8 mouse cellular contexts compared by ENCODE assay signal in the genomic region with DNA sequence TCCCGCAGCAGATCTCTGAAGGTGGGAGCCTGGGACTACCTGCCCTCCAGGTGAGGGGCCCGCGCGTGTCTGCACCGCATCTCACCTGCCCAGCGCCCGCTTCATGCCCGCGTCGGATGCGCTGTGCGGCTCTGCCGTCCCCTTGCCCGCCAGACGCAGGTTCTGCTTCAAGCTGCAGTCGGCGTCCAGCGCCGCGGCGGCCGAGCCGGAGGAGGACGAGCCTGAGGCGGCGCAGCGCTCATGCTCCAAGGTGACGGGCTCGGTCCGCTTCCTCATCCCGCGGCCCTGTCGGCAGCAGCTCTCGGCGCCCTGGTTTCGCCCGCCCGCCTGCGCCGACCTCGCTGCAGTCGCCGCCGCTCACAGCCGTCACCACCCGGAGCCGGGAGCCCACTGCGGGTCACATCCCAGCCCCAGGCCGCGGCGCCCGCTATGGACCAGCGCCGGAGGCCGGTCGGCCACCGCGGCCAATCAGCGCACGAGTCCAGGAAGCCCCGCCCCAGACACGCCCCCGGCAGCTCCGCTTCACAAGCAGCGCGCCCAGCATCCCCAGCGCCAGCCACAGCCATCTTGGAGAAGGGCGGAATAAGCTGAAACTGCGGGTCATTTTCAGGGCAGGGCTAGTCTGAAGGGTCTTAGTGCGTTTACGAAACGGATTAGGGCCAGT. TPM values are rescaled to one million over a fixed set of nuclear protein-coding genes. Genes with fewer than 3 reads are reported as not detected.
DNase-seq lines count a peak whose midpoint lies in the region; ATAC-seq and TF ChIP-seq lines count a peak whose summit lies in the region.

A gene (minus strand): TSS at position 470 of the 664 bp plus-strand sequence.

- peak; percentile 89 for TF ChIP-seq POLR2A in heart, adult 2 months (IDR thresholded peaks at IDR 0.05; ENCODE audit: insufficient read depth, low read depth, low read length)

- H3K4me1 ChIP-seq in embryonic facial prominence, embryonic 13.5 days = peaks cover 18% of the 10 kb centered on the region
- peaks cover 3% of the 10 kb centered on the region for H3K4me1 ChIP-seq in heart, adult 2 months (ENCODE audit: control insufficient read depth, insufficient read depth, low read length)
- H3K4me1 ChIP-seq in limb, embryonic 13.5 days = peaks cover 20% of the 10 kb centered on the region
- H3K4me1 ChIP-seq in midbrain, embryonic 16.5 days (ENCODE audit: control insufficient read depth, insufficient read depth, low read length) = peaks cover 23% of the 10 kb centered on the region

- H3K79me2 ChIP-seq in heart, adult 2 months (replicated peaks; ENCODE audit: control insufficient read depth, insufficient read depth, low read length) = no peaks in the 10 kb centered on the region

- under 1% methylated on average over 72 of the region's 72 CpGs for WGBS in embryonic facial prominence, embryonic 13.5 days
- under 1% methylated on average over 72 of the region's 72 CpGs for WGBS in heart, adult 2 months
- under 1% methylated on average over 72 of the region's 72 CpGs for WGBS in limb, embryonic 13.5 days
- WGBS in midbrain, embryonic 16.5 days = under 1% methylated on average over 72 of the region's 72 CpGs

- no peaks in the 10 kb centered on the region for H3K27me3 ChIP-seq in embryonic facial prominence, embryonic 13.5 days
- H3K27me3 ChIP-seq in heart, adult 2 months (ENCODE audit: control insufficient read depth, insufficient read depth, low read length) = no peaks in the 10 kb centered on the region
- no peaks in the 10 kb centered on the region for H3K27me3 ChIP-seq in limb, embryonic 13.5 days
- H3K27me3 ChIP-seq in midbrain, embryonic 16.5 days (ENCODE audit: control insufficient read depth, insufficient read depth, low read depth, low read length) = no peaks in the 10 kb centered on the region

- TF ChIP-seq CTCF in heart, adult 2 months (IDR thresholded peaks at IDR 0.05) = no peak

- peak; percentile 63; the same call in 1 of the 2 replicates for TF ChIP-seq EP300 in heart, adult 2 months (IDR thresholded peaks at IDR 0.05; ENCODE audit: insufficient read depth, low read depth, low read length)

- peak; percentile 96 for ATAC-seq in embryonic facial prominence, embryonic 13.5 days (ENCODE audit: insufficient number of reproducible peaks, insufficient read depth, low FRiP score, low TSS enrichment, low read depth)
- ATAC-seq in limb, embryonic 13.5 days (ENCODE audit: low FRiP score, low read depth) = peak; percentile 98
- peak; percentile 99 for ATAC-seq in midbrain, embryonic 16.5 days

- no peaks in the 10 kb centered on the region for H3K9me3 ChIP-seq in embryonic facial prominence, embryonic 13.5 days
- H3K9me3 ChIP-seq in limb, embryonic 13.5 days = no peaks in the 10 kb centered on the region
- no peaks in the 10 kb centered on the region for H3K9me3 ChIP-seq in midbrain, embryonic 16.5 days (replicated peaks; ENCODE audit: control insufficient read depth, low read length, poor library complexity, severe bottlenecking)

- peaks cover 6% of the 10 kb centered on the region; the same call in 1 of the 2 replicates for H3K36me3 ChIP-seq in embryonic facial prominence, embryonic 13.5 days
- H3K36me3 ChIP-seq in heart, adult 2 months (ENCODE audit: control insufficient read depth, insufficient read depth, low read length) = no peaks in the 10 kb centered on the region; the same call in none of the 2 replicates
- peaks cover 7% of the 10 kb centered on the region for H3K36me3 ChIP-seq in limb, embryonic 13.5 days
- 0 out of 2 replicates have a peak, but pooled peaks cover 2% of the 10 kb centered on the region for H3K36me3 ChIP-seq in midbrain, embryonic 16.5 days (ENCODE audit: control insufficient read depth, insufficient read depth, low read length)

- peak; percentile 98 for DNase-seq in 3134 (ENCODE audit: extremely low read depth, insufficient read length, low spot score)
- DNase-seq in adrenal gland, postnatal 36 days = peak; percentile 100
- peak; percentile 99 for DNase-seq in heart, adult 2 months
- DNase-seq in kidney, adult 8-10 months = peak; percentile 97 to 98
- peak; percentile 99 to 100 for DNase-seq in spleen, postnatal 10 days (ENCODE audit: low spot score in 2 of 2)

- peak within 1 kb of the TSS; percentile 91 for H3K9ac ChIP-seq in embryonic facial prominence, embryonic 13.5 days
- peak within 1 kb of the TSS; percentile 96 for H3K9ac ChIP-seq in heart, adult 2 months (ENCODE audit: low read depth, low read length)
- H3K9ac ChIP-seq in limb, embryonic 13.5 days = peak within 1 kb of the TSS; percentile 94
- peak within 1 kb of the TSS; percentile 96 for H3K9ac ChIP-seq in midbrain, embryonic 16.5 days (ENCODE audit: low read depth, low read length)

- intact Hi-C loops in heart, adult 2 months (cut with DNase I) = loop anchor here (2.0 to 10.0 kb wide), 4 partner anchors 72 to 770 kb away; a partner anchor contains a TSS

- peak within 1 kb of the TSS; percentile 87 for H3K4me2 ChIP-seq in embryonic facial prominence, embryonic 13.5 days
- peak within 1 kb of the TSS; percentile 91 for H3K4me2 ChIP-seq in limb, embryonic 13.5 days (replicated peaks)
- H3K4me2 ChIP-seq in midbrain, embryonic 16.5 days (ENCODE audit: low read length) = peak within 1 kb of the TSS; percentile 92

- peak within 1 kb of the TSS; percentile 87 for H3K27ac ChIP-seq in embryonic facial prominence, embryonic 13.5 days
- H3K27ac ChIP-seq in heart, adult 2 months = peak within 1 kb of the TSS; percentile 98
- H3K27ac ChIP-seq in limb, embryonic 13.5 days = peak within 1 kb of the TSS; percentile 89
- peak within 1 kb of the TSS; percentile 92 for H3K27ac ChIP-seq in midbrain, embryonic 16.5 days (ENCODE audit: low read length)

- H3K4me3 ChIP-seq in embryonic facial prominence, embryonic 13.5 days = peak within 1 kb of the TSS; percentile 94
- H3K4me3 ChIP-seq in heart, adult 2 months = peak within 1 kb of the TSS; percentile 90
- peak within 1 kb of the TSS; percentile 92 for H3K4me3 ChIP-seq in limb, embryonic 13.5 days
- H3K4me3 ChIP-seq in midbrain, embryonic 16.5 days (ENCODE audit: low read depth, low read length) = peak within 1 kb of the TSS; percentile 96

RNA-seq across cellular contexts. Expression of the gene that starts here (rescaled TPM):
- total RNA-seq in adrenal gland, postnatal 36 days (2021) = 10 to 100 TPM; 67.0 to 72.7 TPM
- polyA plus RNA-seq in embryonic facial prominence, embryonic 13.5 days (2015; fragmentation: Nextera tagmentation; extraction: Ambion mirVana) = 68.2 and 69.5 TPM in 2 replicates
- 10 to 100 TPM; 47.7 to 51.2 TPM for total RNA-seq in heart, adult 2 months (2021)
- 37.6 and 53.7 TPM in 2 replicates for polyA plus RNA-seq in heart, adult 2 months (2012; rRNA removed)
- polyA plus RNA-seq in limb, embryonic 13.5 days (2015; fragmentation: Nextera tagmentation; extraction: Ambion mirVana) = 68.1 and 75.6 TPM in 2 replicates
- polyA plus RNA-seq in midbrain, embryonic 16.5 days (2015; fragmentation: Nextera tagmentation; extraction: Ambion mirVana) = 112 and 127 TPM in 2 replicates

Comparison
In these comparisons a context has a peak if more than half of its experiments do, and no peak if none do; other contexts are left out.
1. Peak in every context shown above with its lines: DNase-seq, ATAC-seq, H3K4me3 ChIP-seq and H3K27ac ChIP-seq.